8 mouse cellular contexts compared by ENCODE assay signal in genomic region chr9:110873681-110874659, GRCm38 (mm10). TPM values are rescaled to one million over a fixed set of nuclear protein-coding genes. Genes with fewer than 3 reads are reported as not detected.
DNase-seq lines count a peak whose midpoint lies in the region; ATAC-seq and TF ChIP-seq lines count a peak whose summit lies in the region.

No protein-coding gene starts in this region.

- no peaks in the 10 kb centered on the region for H3K9me3 ChIP-seq in intestine, embryonic 15.5 days
- H3K9me3 ChIP-seq in liver, embryonic 15.5 days (replicated peaks) = no peaks in the 10 kb centered on the region
- no peaks in the 10 kb centered on the region for H3K9me3 ChIP-seq in stomach, embryonic 16.5 days (replicated peaks; ENCODE audit: control insufficient read depth, low read length)

- no peak for ATAC-seq in cerebellum, adult (ENCODE audit: insufficient number of reproducible peaks, low FRiP score, low TSS enrichment)
- ATAC-seq in intestine, embryonic 15.5 days = no peak
- no peak for ATAC-seq in liver, embryonic 15.5 days (ENCODE audit: insufficient read depth)
- peak; percentile 31; the same call in 1 of the 2 replicates for ATAC-seq in stomach, embryonic 16.5 days (ENCODE audit: insufficient read depth, low FRiP score)

- H3K4me2 ChIP-seq in intestine, embryonic 15.5 days (replicated peaks) = peak overlapping the region; percentile 61
- peak overlapping the region; percentile 35 for H3K4me2 ChIP-seq in liver, embryonic 15.5 days
- peak overlapping the region; percentile 53 for H3K4me2 ChIP-seq in stomach, embryonic 16.5 days (ENCODE audit: low read depth, low read length)

- no peak for TF ChIP-seq POLR2A in testis, adult 2 months (IDR thresholded peaks at IDR 0.05; ENCODE audit: control insufficient read depth, low read depth, low read length)

- H3K9ac ChIP-seq in intestine, embryonic 15.5 days = peak overlapping the region; percentile 24; the same call in 1 of the 2 replicates
- no peak overlapping the region for H3K9ac ChIP-seq in liver, embryonic 15.5 days
- H3K9ac ChIP-seq in stomach, embryonic 16.5 days (ENCODE audit: low read length) = peak overlapping the region; percentile 58

- DNase-seq in cerebellum, postnatal 4 days (ENCODE audit: low spot score in 2 of 2) = peak; percentile 67 to 79
- DNase-seq in testis, postnatal 14 days (ENCODE audit: low spot score) = no peak
- DNase-seq in gastrocnemius, postnatal 25 days = no peak

- no peaks in the 10 kb centered on the region for H3K36me3 ChIP-seq in testis, adult 2 months (ENCODE audit: control insufficient read depth, insufficient read depth, low read length)
- H3K36me3 ChIP-seq in intestine, embryonic 15.5 days = no peaks in the 10 kb centered on the region
- no peaks in the 10 kb centered on the region for H3K36me3 ChIP-seq in liver, embryonic 15.5 days (replicated peaks)
- no peaks in the 10 kb centered on the region for H3K36me3 ChIP-seq in stomach, embryonic 16.5 days (ENCODE audit: control insufficient read depth, insufficient read depth, low read length)

- TF ChIP-seq CTCF in testis, adult 2 months (IDR thresholded peaks at IDR 0.05; ENCODE audit: control insufficient read depth, insufficient read depth, insufficient replicate concordance, low read depth, low read length) = no peak

- H3K27me3 ChIP-seq in testis, adult 2 months (ENCODE audit: control insufficient read depth, insufficient read depth, low read length) = no peaks in the 10 kb centered on the region
- peaks cover 10% of the 10 kb centered on the region for H3K27me3 ChIP-seq in intestine, embryonic 15.5 days (replicated peaks)
- H3K27me3 ChIP-seq in liver, embryonic 15.5 days = peaks cover 41% of the 10 kb centered on the region
- peaks cover 14% of the 10 kb centered on the region for H3K27me3 ChIP-seq in stomach, embryonic 16.5 days (ENCODE audit: control insufficient read depth, insufficient read depth, low read length)

- H3K27ac ChIP-seq in testis, adult 2 months (ENCODE audit: control insufficient read depth, insufficient read depth, low read depth, low read length) = no peak overlapping the region
- H3K27ac ChIP-seq in intestine, embryonic 15.5 days = peak overlapping the region; percentile 33; the same call in 1 of the 2 replicates
- no peak overlapping the region for H3K27ac ChIP-seq in liver, embryonic 15.5 days (replicated peaks)
- no peak overlapping the region for H3K27ac ChIP-seq in stomach, embryonic 16.5 days (ENCODE audit: low read length)

- H3K4me3 ChIP-seq in testis, adult 2 months (ENCODE audit: control insufficient read depth, low read depth, low read length) = peak overlapping the region; percentile 46
- peak overlapping the region; percentile 23 for H3K4me3 ChIP-seq in intestine, embryonic 15.5 days (replicated peaks)
- no peak overlapping the region for H3K4me3 ChIP-seq in liver, embryonic 15.5 days (replicated peaks)
- H3K4me3 ChIP-seq in stomach, embryonic 16.5 days (replicated peaks; ENCODE audit: low read length) = peak overlapping the region; percentile 37

- H3K4me1 ChIP-seq in testis, adult 2 months (ENCODE audit: control insufficient read depth, insufficient read depth, low read length) = peaks cover 20% of the 10 kb centered on the region
- peaks cover 24% of the 10 kb centered on the region for H3K4me1 ChIP-seq in intestine, embryonic 15.5 days (replicated peaks)
- peaks cover 28% of the 10 kb centered on the region for H3K4me1 ChIP-seq in liver, embryonic 15.5 days (replicated peaks)
- H3K4me1 ChIP-seq in stomach, embryonic 16.5 days (ENCODE audit: control insufficient read depth, insufficient read depth, low read length) = 0 out of 2 replicates have a peak, but pooled peaks cover 4% of the 10 kb centered on the region

- 11% methylated on average over 40 of the region's 40 CpGs for WGBS in intestine, embryonic 15.5 days
- 15% methylated on average over 40 of the region's 40 CpGs for WGBS in liver, embryonic 15.5 days (ENCODE audit: insufficient replicate concordance)
- 8% methylated on average over 40 of the region's 40 CpGs for WGBS in stomach, embryonic 16.5 days

RNA-seq across cellular contexts. Expression of gene Als2cl, which starts 5.7 kb away (rescaled TPM):
- 4.1 and 4.8 TPM in 2 replicates for polyA plus RNA-seq in testis, adult 2 months (2012; rRNA removed)
- polyA plus RNA-seq in intestine, embryonic 15.5 days (2015; fragmentation: Nextera tagmentation; extraction: Ambion mirVana) = 6.1 and 6.5 TPM in 2 replicates
- polyA plus RNA-seq in liver, embryonic 15.5 days (2015; fragmentation: Nextera tagmentation; extraction: Ambion mirVana) = 1.7 and 2.6 TPM in 2 replicates
- polyA plus RNA-seq in stomach, embryonic 16.5 days (2015; fragmentation: Nextera tagmentation; extraction: Ambion mirVana) = 8.3 and 10.7 TPM in 2 replicates
- total RNA-seq in gastrocnemius, postnatal 25 days (2021) = 1 to 10 TPM; 3.9 to 8.2 TPM

RNA-seq across cellular contexts. Expression of gene Tmie, which starts 5.9 kb away (rescaled TPM):
- 0.96 and 1.8 TPM in 2 replicates for polyA plus RNA-seq in testis, adult 2 months (2012; rRNA removed)
- 2.1 and 2.5 TPM in 2 replicates for polyA plus RNA-seq in intestine, embryonic 15.5 days (2015; fragmentation: Nextera tagmentation; extraction: Ambion mirVana)
- polyA plus RNA-seq in liver, embryonic 15.5 days (2015; fragmentation: Nextera tagmentation; extraction: Ambion mirVana) = 1.8 and 2.5 TPM in 2 replicates
- 1.7 and 1.8 TPM in 2 replicates for polyA plus RNA-seq in stomach, embryonic 16.5 days (2015; fragmentation: Nextera tagmentation; extraction: Ambion mirVana)
- total RNA-seq in gastrocnemius, postnatal 25 days (2021) = under 1 TPM; 0.43 to 0.62 TPM

RNA-seq across cellular contexts. Expression of gene Prss50, which starts 16.2 kb away (rescaled TPM):
- polyA plus RNA-seq in testis, adult 2 months (2012; rRNA removed) = 52.9 and 82.3 TPM in 2 replicates
- polyA plus RNA-seq in intestine, embryonic 15.5 days (2015; fragmentation: Nextera tagmentation; extraction: Ambion mirVana) = 0.19 and 0.59 TPM in 2 replicates
- 13.9 and 14.5 TPM in 2 replicates for polyA plus RNA-seq in liver, embryonic 15.5 days (2015; fragmentation: Nextera tagmentation; extraction: Ambion mirVana)
- polyA plus RNA-seq in stomach, embryonic 16.5 days (2015; fragmentation: Nextera tagmentation; extraction: Ambion mirVana) = 0.36 and 0.92 TPM in 2 replicates
- total RNA-seq in gastrocnemius, postnatal 25 days (2021) = not detected

RNA-seq across cellular contexts. Expression of gene Prss46, which starts 29.7 kb away (rescaled TPM):
- polyA plus RNA-seq in testis, adult 2 months (2012; rRNA removed) = 130 and 134 TPM in 2 replicates
- polyA plus RNA-seq in intestine, embryonic 15.5 days (2015; fragmentation: Nextera tagmentation; extraction: Ambion mirVana) = not detected in 2 replicates
- polyA plus RNA-seq in liver, embryonic 15.5 days (2015; fragmentation: Nextera tagmentation; extraction: Ambion mirVana) = not detected in 2 replicates
- polyA plus RNA-seq in stomach, embryonic 16.5 days (2015; fragmentation: Nextera tagmentation; extraction: Ambion mirVana) = not detected in 2 replicates
- not detected for total RNA-seq in gastrocnemius, postnatal 25 days (2021)

RNA-seq across cellular contexts. Expression of gene Prss45, which starts 39.6 kb away (rescaled TPM):
- 66.2 and 67.9 TPM in 2 replicates for polyA plus RNA-seq in testis, adult 2 months (2012; rRNA removed)
- not detected in 2 replicates for polyA plus RNA-seq in intestine, embryonic 15.5 days (2015; fragmentation: Nextera tagmentation; extraction: Ambion mirVana)
- polyA plus RNA-seq in liver, embryonic 15.5 days (2015; fragmentation: Nextera tagmentation; extraction: Ambion mirVana) = not detected in 2 replicates
- not detected in 2 replicates for polyA plus RNA-seq in stomach, embryonic 16.5 days (2015; fragmentation: Nextera tagmentation; extraction: Ambion mirVana)
- not detected for total RNA-seq in gastrocnemius, postnatal 25 days (2021)

Comparison
In these comparisons a context has a peak if more than half of its experiments do, and no peak if none do; other contexts are left out.
1. DNase-seq: peak in cerebellum, postnatal 4 days (2 of 2); none in testis, postnatal 14 days (single experiment) and gastrocnemius, postnatal 25 days (single experiment).
2. Peak in every context shown above with its lines, with median percentiles within 50 percentile points of each other: H3K4me2 ChIP-seq.